Mouse (Mus musculus) embryonic facial prominence, embryonic 14.5 days (tissue): Measurements from ENCODE around the gene Agtr1a. TPM values are rescaled to one million over a fixed set of nuclear protein-coding genes. Genes with fewer than 3 reads are reported as not detected.
A peak's percentile ranks its signal among the peaks of the same experiment; 100 is the strongest.

Experiments
- ATAC-seq: fragments of 200-750 bp; cut with Nextera tagmentation; 2 replicates; pipeline ENCODE4 v1.8.0; 2017; ENCODE audit warnings: low read depth, moderate number of reproducible peaks, moderate TSS enrichment
- DNase-seq: peaks from one replicate; pipeline ENCODE4 v3.0.0-alpha.2; 2015; ENCODE audit warnings: low spot score
- H3K27ac ChIP-seq: fragments of 300-500 bp; sonication (generic); replicated peaks from 2 replicates; pipeline ENCODE4 v1.5.1; 2014; ENCODE audit warnings: low read depth, mild to moderate bottlenecking, low read length, moderate library complexity
- H3K27me3 ChIP-seq: fragments of 300-500 bp; sonication (generic); replicated peaks from 2 replicates; pipeline ENCODE4 v1.6.1; 2014; ENCODE audit warnings: low read length; ENCODE audit not compliant: control insufficient read depth, insufficient read depth
- H3K36me3 ChIP-seq: fragments of 300-500 bp; sonication (generic); 2 replicates; pipeline ENCODE4 v1.6.1; 2014; ENCODE audit warnings: low read length, mixed read lengths; ENCODE audit not compliant: control insufficient read depth, insufficient read depth
- H3K4me1 ChIP-seq: fragments of 300-500 bp; sonication (generic); 2 replicates; pipeline ENCODE4 v1.6.1; 2014; ENCODE audit warnings: antibody characterized with exemption, low read length; ENCODE audit not compliant: control insufficient read depth, insufficient read depth
- H3K4me2 ChIP-seq: fragments of 300-500 bp; sonication (generic); 2 replicates; pipeline ENCODE4 v1.6.1; 2014; ENCODE audit warnings: low read depth, mild to moderate bottlenecking, low read length, moderate library complexity, mixed read lengths
- H3K4me3 ChIP-seq: fragments of 300-500 bp; sonication (generic); 2 replicates; pipeline ENCODE4 v1.5.1; 2014; ENCODE audit warnings: low read depth, mild to moderate bottlenecking, low read length
- H3K9ac ChIP-seq: fragments of 300-500 bp; sonication (generic); 2 replicates; pipeline ENCODE4 v1.6.1; 2014; ENCODE audit warnings: low read depth, mild to moderate bottlenecking, low read length, moderate library complexity, mixed read lengths
- H3K9me3 ChIP-seq: fragments of 300-500 bp; sonication (generic); 2 replicates; pipeline ENCODE4 v1.6.1; 2016; ENCODE audit warnings: low read length; ENCODE audit not compliant: control insufficient read depth
- WGBS: fragments of 180-500 bp; shearing (Covaris S2); extraction: QIAGEN DNeasy Blood & Tissue Kit; methylation state at CpG from one replicate; pipeline ENCODE4 v1.1.7; 2014; 5-methylcytosine and 5-hydroxymethylcytosine counted together
- polyA plus RNA-seq: library from polyadenylated mRNA; unstranded; fragments of >200 nt; fragmentation: Nextera tagmentation; extraction: Ambion mirVana; gene quantifications from 2 replicates; pipeline ENCODE4 v1.2.1, GENCODE M21; 2014

Agtr1a gene
- polyA plus RNA-seq, result 9.9 and 10.0 TPM in 2 replicates

- Histone ChIP-seq H3K36me3 (no peaks in the 10 kb centered on the region), H3K9me3 (no peaks in the 10 kb centered on the region), H3K4me2 (peak within 1 kb of the TSS; percentile 95), H3K27me3 (peaks cover 15% of the 10 kb centered on the region), H3K9ac (peak within 1 kb of the TSS; percentile 62), H3K4me1 (peaks cover 5% of the 10 kb centered on the region; the same call in 1 of the 2 replicates), H3K27ac (no peak within 1 kb of the TSS), H3K4me3 (peak within 1 kb of the TSS; percentile 52)
- DNase-seq (peak; percentile 75), ATAC-seq (peak; percentile 94)
- WGBS, result 1% methylated on average over 31 of the region's 33 CpGs
Measured at GRCm38 (mm10) chr13:30336148-30336801, at the start of gene Agtr1a. Gene Agtr1a, plus strand, starts transcription at chr13:30336441.

GRCm38 (mm10) chr13:30310221-30310620 lies 26.0 kb upstream of the Agtr1a start:
- Histone ChIP-seq H3K9me3 (no peaks in the 10 kb centered on the region), H3K27me3 (no peaks in the 10 kb centered on the region), H3K4me1 (no peaks in the 10 kb centered on the region), H3K4me3 (no peak overlapping the region), H3K4me2 (no peak overlapping the region), H3K36me3 (no peaks in the 10 kb centered on the region), H3K27ac (no peak overlapping the region), H3K9ac (no peak overlapping the region)
- DNase-seq (peak; percentile 62), ATAC-seq (no peak)
- WGBS, result 64% methylated on average over 4 of the region's 4 CpGs

- Histone ChIP-seq H3K4me3 (no peak overlapping the region), H3K4me2 (no peak overlapping the region), H3K9ac (no peak overlapping the region), H3K36me3 (no peaks in the 10 kb centered on the region), H3K27ac (no peak overlapping the region), H3K9me3 (no peaks in the 10 kb centered on the region), H3K27me3 (no peaks in the 10 kb centered on the region; the same call in 1 of the 2 replicates), H3K4me1 (no peaks in the 10 kb centered on the region)
- DNase-seq (no peak), ATAC-seq (no peak)
- WGBS, result 79% methylated on average over 11 of the region's 11 CpGs
Measured at GRCm38 (mm10) chr13:30324669-30325346, 11.4 kb upstream of the Agtr1a start.

GRCm38 (mm10) chr13:30331061-30331460 lies 5.2 kb upstream of the Agtr1a start:
- 68% methylated on average over 5 of the region's 5 CpGs for WGBS
- H3K9me3 ChIP-seq, result no peaks in the 10 kb centered on the region
- ATAC-seq (no peak), DNase-seq (no peak)
- no peaks in the 10 kb centered on the region for H3K4me1 ChIP-seq
- H3K9ac ChIP-seq, result no peak overlapping the region
- H3K4me2 ChIP-seq, result no peak overlapping the region
- H3K36me3 ChIP-seq, result no peaks in the 10 kb centered on the region
- H3K27ac ChIP-seq, result no peak overlapping the region
- no peak overlapping the region for H3K4me3 ChIP-seq
- no peaks in the 10 kb centered on the region; the same call in 1 of the 2 replicates for H3K27me3 ChIP-seq

- H3K36me3 ChIP-seq, result no peaks in the 10 kb centered on the region
Measured at GRCm38 (mm10) chr13:30331851-30332250, 4.4 kb upstream of the Agtr1a start.

GRCm38 (mm10) chr13:30332581-30332980 lies 3.7 kb upstream of the Agtr1a start:
- no peak overlapping the region for H3K4me3 ChIP-seq
- H3K36me3 ChIP-seq, result no peaks in the 10 kb centered on the region
- peaks cover 9% of the 10 kb centered on the region for H3K27me3 ChIP-seq
- H3K27ac ChIP-seq, result no peak overlapping the region
- no peak overlapping the region for H3K9ac ChIP-seq
- no peak overlapping the region for H3K4me2 ChIP-seq
- peaks cover 5% of the 10 kb centered on the region; the same call in 1 of the 2 replicates for H3K4me1 ChIP-seq
- WGBS, result 87% methylated on average over 5 of the region's 5 CpGs
- no peaks in the 10 kb centered on the region for H3K9me3 ChIP-seq
- no peak for ATAC-seq
- DNase-seq, result no peak

More at GRCm38 (mm10) chr13:30331851-30332250, 4.4 kb upstream of the Agtr1a start:
- DNase-seq, result no peak
- Histone ChIP-seq H3K27ac (no peak overlapping the region), H3K27me3 (peaks cover 2% of the 10 kb centered on the region), H3K4me1 (peaks cover 1% of the 10 kb centered on the region; the same call in 1 of the 2 replicates), H3K9ac (no peak overlapping the region), H3K4me2 (no peak overlapping the region), H3K9me3 (no peaks in the 10 kb centered on the region), H3K4me3 (no peak overlapping the region)
- no peak for ATAC-seq
- 83% methylated on average over 6 of the region's 6 CpGs for WGBS

GRCm38 (mm10) chr13:30334667-30335066 lies 1.6 kb upstream of the Agtr1a start:
- Histone ChIP-seq H3K9me3 (no peaks in the 10 kb centered on the region), H3K4me3 (no peak overlapping the region), H3K27me3 (peaks cover 12% of the 10 kb centered on the region), H3K9ac (no peak overlapping the region), H3K36me3 (no peaks in the 10 kb centered on the region), H3K4me1 (peaks cover 5% of the 10 kb centered on the region; the same call in 1 of the 2 replicates), H3K4me2 (no peak overlapping the region), H3K27ac (no peak overlapping the region)
- WGBS, result 62% methylated on average over 3 of the region's 3 CpGs
- ATAC-seq (no peak), DNase-seq (no peak)

GRCm38 (mm10) chr13:30336913-30337312 lies 672 bp downstream of the Agtr1a start:
- no peak for DNase-seq
- Histone ChIP-seq H3K4me2 (peak overlapping the region; percentile 95), H3K36me3 (no peaks in the 10 kb centered on the region), H3K9ac (peak overlapping the region; percentile 62), H3K27ac (no peak overlapping the region), H3K4me3 (peak overlapping the region; percentile 52), H3K27me3 (peaks cover 15% of the 10 kb centered on the region), H3K9me3 (no peaks in the 10 kb centered on the region), H3K4me1 (peaks cover 5% of the 10 kb centered on the region; the same call in 1 of the 2 replicates)
- no peak for ATAC-seq
- WGBS, result 27% methylated on average over 9 of the region's 9 CpGs
